Mouse (Mus musculus): ENCODE data around the gene Smagp. TPM values are rescaled to one million over a fixed set of nuclear protein-coding genes. Genes with fewer than 3 reads are reported as not detected.

Gene Smagp
- polyA plus RNA-seq, 1 experiment from 2014 or later: 28.5 TPM

Small RNA genes lying within 50 kb of the gene (microRNA-seq; reads per million reads assigned to microRNA genes)
- gene Mir6961 (ENCODE audit: borderline number of aligned reads): not detected

Other genes starting within 250 kb of the Smagp start
- 0.07 TPM in 1 of 2 replicates, not detected in the other for gene Gm5475, start 214.8 kb downstream of the Smagp start, polyA plus RNA-seq (2015; fragmentation: Nextera tagmentation; extraction: Ambion mirVana)
- gene Slc11a2, start 211.9 kb downstream of the Smagp start, polyA plus RNA-seq (2015; fragmentation: Nextera tagmentation; extraction: Ambion mirVana): 23.6 and 25.9 TPM in 2 replicates
- 29.6 and 30.2 TPM in 2 replicates for gene Letmd1, start 167.9 kb downstream of the Smagp start, polyA plus RNA-seq (2015; fragmentation: Nextera tagmentation; extraction: Ambion mirVana)
- 17.4 and 18.8 TPM in 2 replicates for gene Csrnp2, start 141.5 kb downstream of the Smagp start, polyA plus RNA-seq (2015; fragmentation: Nextera tagmentation; extraction: Ambion mirVana)
- gene Tfcp2, start 84.9 kb downstream of the Smagp start, polyA plus RNA-seq (2015; fragmentation: Nextera tagmentation; extraction: Ambion mirVana): 23.0 and 26.6 TPM in 2 replicates
- gene Pou6f1, start 37.0 kb downstream of the Smagp start, polyA plus RNA-seq (2015; fragmentation: Nextera tagmentation; extraction: Ambion mirVana): 12.3 and 13.8 TPM in 2 replicates
- 179 and 203 TPM in 2 replicates for gene Dazap2, start 21.6 kb downstream of the Smagp start, polyA plus RNA-seq (2015; fragmentation: Nextera tagmentation; extraction: Ambion mirVana)
- 5.2 and 5.7 TPM in 2 replicates for gene Bin2, start 32.6 kb upstream of the Smagp start, polyA plus RNA-seq (2015; fragmentation: Nextera tagmentation; extraction: Ambion mirVana)
- 4.5 and 5.3 TPM in 2 replicates for gene Cela1, start 51.0 kb upstream of the Smagp start, polyA plus RNA-seq (2015; fragmentation: Nextera tagmentation; extraction: Ambion mirVana)
- 4.0 and 4.5 TPM in 2 replicates for gene Galnt6, start 92.4 kb upstream of the Smagp start, polyA plus RNA-seq (2015; fragmentation: Nextera tagmentation; extraction: Ambion mirVana)
- gene Slc4a8, start 124.8 kb upstream of the Smagp start, polyA plus RNA-seq (2015; fragmentation: Nextera tagmentation; extraction: Ambion mirVana): 4.8 TPM in 2 replicates
- gene Scn8a, start 232.9 kb upstream of the Smagp start, polyA plus RNA-seq (2015; fragmentation: Nextera tagmentation; extraction: Ambion mirVana): 4.3 and 5.5 TPM in 2 replicates